Mouse (Mus musculus): ENCODE measurements around the gene Dusp5. TPM values are rescaled to one million over a fixed set of nuclear protein-coding genes. Genes with fewer than 3 reads are reported as not detected.
A peak's percentile ranks its signal among the peaks of the same experiment; 100 is the strongest.

The Dusp5 gene
- polyA plus RNA-seq, 1 experiment from 2014 or later, result 6.9 TPM

- H3K4me2 ChIP-seq (ENCODE audit: low read depth, low read length), result no peak overlapping the region
- H3K27ac ChIP-seq (ENCODE audit: low read length), result no peak overlapping the region
- H3K4me3 ChIP-seq (ENCODE audit: low read length), result no peak overlapping the region
- no peaks in the 10 kb centered on the region for H3K9me3 ChIP-seq (ENCODE audit: control insufficient read depth, low read length)
- peaks cover 3% of the 10 kb centered on the region; the same call in 1 of the 2 replicates for H3K4me1 ChIP-seq (replicated peaks; ENCODE audit: control insufficient read depth, insufficient read depth, low read length)
- no peaks in the 10 kb centered on the region for H3K27me3 ChIP-seq (ENCODE audit: control insufficient read depth, insufficient read depth, low read depth, low read length)
- no peaks in the 10 kb centered on the region for H3K36me3 ChIP-seq (ENCODE audit: control insufficient read depth, insufficient read depth, low read length)
- WGBS, result 47% methylated on average over 8 of the region's 8 CpGs
- no peak for ATAC-seq (ENCODE audit: low read depth)
- H3K9ac ChIP-seq (ENCODE audit: low read length), result no peak overlapping the region
Measured at GRCm38 (mm10) chr19:53547597-53547996, 18.7 kb downstream of the Dusp5 start.

- no peaks in the 10 kb centered on the region for H3K9me3 ChIP-seq (ENCODE audit: control insufficient read depth, low read length)
- ATAC-seq (ENCODE audit: low read depth), result no peak
- H3K36me3 ChIP-seq (ENCODE audit: control insufficient read depth, insufficient read depth, low read length), result no peaks in the 10 kb centered on the region
- no peaks in the 10 kb centered on the region for H3K27me3 ChIP-seq (ENCODE audit: control insufficient read depth, insufficient read depth, low read depth, low read length)
- H3K4me3 ChIP-seq (ENCODE audit: low read length), result no peak overlapping the region
- no peak overlapping the region for H3K4me2 ChIP-seq (ENCODE audit: low read depth, low read length)
- WGBS, result 63% methylated on average over 12 of the region's 12 CpGs
- no peak overlapping the region for H3K27ac ChIP-seq (ENCODE audit: low read length)
- H3K4me1 ChIP-seq (replicated peaks; ENCODE audit: control insufficient read depth, insufficient read depth, low read length), result peaks cover 5% of the 10 kb centered on the region; the same call in 1 of the 2 replicates
- H3K9ac ChIP-seq (ENCODE audit: low read length), result no peak overlapping the region
Measured at GRCm38 (mm10) chr19:53550972-53551371, 22.1 kb downstream of the Dusp5 start.

- no peaks in the 10 kb centered on the region for H3K9me3 ChIP-seq (ENCODE audit: control insufficient read depth, low read length)
- H3K4me3 ChIP-seq (ENCODE audit: low read length), result no peak overlapping the region
- H3K27ac ChIP-seq (ENCODE audit: low read length), result no peak overlapping the region
- H3K27me3 ChIP-seq (ENCODE audit: control insufficient read depth, insufficient read depth, low read depth, low read length), result no peaks in the 10 kb centered on the region
- 29% methylated on average over 10 of the region's 10 CpGs for WGBS
- H3K4me1 ChIP-seq (replicated peaks; ENCODE audit: control insufficient read depth, insufficient read depth, low read length), result peaks cover 7% of the 10 kb centered on the region; the same call in 1 of the 2 replicates
- no peak overlapping the region for H3K4me2 ChIP-seq (ENCODE audit: low read depth, low read length)
- no peaks in the 10 kb centered on the region for H3K36me3 ChIP-seq (ENCODE audit: control insufficient read depth, insufficient read depth, low read length)
- no peak overlapping the region for H3K9ac ChIP-seq (ENCODE audit: low read length)
- ATAC-seq (ENCODE audit: low read depth), result no peak
Measured at GRCm38 (mm10) chr19:53552216-53552786, 23.4 kb downstream of the Dusp5 start.

GRCm38 (mm10) chr19:53552795-53553194 is 23.9 kb downstream of the Dusp5 start:
- no peaks in the 10 kb centered on the region for H3K9me3 ChIP-seq (ENCODE audit: control insufficient read depth, low read length)
- no peaks in the 10 kb centered on the region for H3K36me3 ChIP-seq (ENCODE audit: control insufficient read depth, insufficient read depth, low read length)
- H3K27ac ChIP-seq (ENCODE audit: low read length), result no peak overlapping the region
- 30% methylated on average over 6 of the region's 6 CpGs for WGBS
- ATAC-seq (ENCODE audit: low read depth), result 0 out of 2 replicates have a peak, but pooled peaks have one; percentile 21
- H3K27me3 ChIP-seq (ENCODE audit: control insufficient read depth, insufficient read depth, low read depth, low read length), result no peaks in the 10 kb centered on the region
- H3K4me1 ChIP-seq (replicated peaks; ENCODE audit: control insufficient read depth, insufficient read depth, low read length), result peaks cover 10% of the 10 kb centered on the region; the same call in 1 of the 2 replicates
- H3K4me3 ChIP-seq (ENCODE audit: low read length), result no peak overlapping the region
- no peak overlapping the region for H3K9ac ChIP-seq (ENCODE audit: low read length)
- no peak overlapping the region for H3K4me2 ChIP-seq (ENCODE audit: low read depth, low read length)

DNA sequence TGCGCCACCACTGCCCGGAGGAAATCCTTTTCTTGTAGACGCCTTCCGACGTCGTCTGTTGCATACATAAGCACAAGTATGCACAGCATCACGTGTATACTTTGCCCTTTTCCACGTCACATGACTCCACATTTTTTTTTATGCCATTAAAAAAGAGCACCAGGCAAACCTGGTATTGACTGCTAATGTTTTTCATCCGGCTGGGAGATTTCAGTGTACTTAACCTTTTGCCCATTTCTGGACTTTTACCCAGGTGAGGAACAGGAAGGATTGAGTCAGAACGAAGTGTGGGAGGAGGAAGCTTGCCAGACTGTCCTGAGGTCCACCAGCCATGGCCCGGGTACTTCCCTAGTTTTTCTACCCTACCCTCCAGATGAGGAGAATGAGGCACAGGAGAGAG is 25.5 kb downstream of the Dusp5 start:
- no peak overlapping the region for H3K27ac ChIP-seq (ENCODE audit: low read length)
- H3K9ac ChIP-seq (ENCODE audit: low read length), result no peak overlapping the region
- 82% methylated on average over 11 of the region's 11 CpGs for WGBS
- H3K4me1 ChIP-seq (replicated peaks; ENCODE audit: control insufficient read depth, insufficient read depth, low read length), result peaks cover 10% of the 10 kb centered on the region; the same call in 1 of the 2 replicates
- no peaks in the 10 kb centered on the region for H3K9me3 ChIP-seq (ENCODE audit: control insufficient read depth, low read length)
- H3K4me2 ChIP-seq (ENCODE audit: low read depth, low read length), result no peak overlapping the region
- no peak for ATAC-seq (ENCODE audit: low read depth)
- no peaks in the 10 kb centered on the region for H3K36me3 ChIP-seq (ENCODE audit: control insufficient read depth, insufficient read depth, low read length)
- no peak overlapping the region for H3K4me3 ChIP-seq (ENCODE audit: low read length)
- H3K27me3 ChIP-seq (ENCODE audit: control insufficient read depth, insufficient read depth, low read depth, low read length), result no peaks in the 10 kb centered on the region

- H3K9me3 ChIP-seq (ENCODE audit: control insufficient read depth, low read length), result no peaks in the 10 kb centered on the region
- peaks cover 10% of the 10 kb centered on the region; the same call in 1 of the 2 replicates for H3K4me1 ChIP-seq (replicated peaks; ENCODE audit: control insufficient read depth, insufficient read depth, low read length)
- no peaks in the 10 kb centered on the region for H3K36me3 ChIP-seq (ENCODE audit: control insufficient read depth, insufficient read depth, low read length)
- H3K9ac ChIP-seq (ENCODE audit: low read length), result no peak overlapping the region
- no peak overlapping the region for H3K4me3 ChIP-seq (ENCODE audit: low read length)
- H3K4me2 ChIP-seq (ENCODE audit: low read depth, low read length), result no peak overlapping the region
- 59% methylated on average over 5 of the region's 5 CpGs for WGBS
- H3K27me3 ChIP-seq (ENCODE audit: control insufficient read depth, insufficient read depth, low read depth, low read length), result no peaks in the 10 kb centered on the region
- no peak for ATAC-seq (ENCODE audit: low read depth)
- H3K27ac ChIP-seq (ENCODE audit: low read length), result no peak overlapping the region
Measured at GRCm38 (mm10) chr19:53554981-53555616, 26.2 kb downstream of the Dusp5 start.

DNA sequence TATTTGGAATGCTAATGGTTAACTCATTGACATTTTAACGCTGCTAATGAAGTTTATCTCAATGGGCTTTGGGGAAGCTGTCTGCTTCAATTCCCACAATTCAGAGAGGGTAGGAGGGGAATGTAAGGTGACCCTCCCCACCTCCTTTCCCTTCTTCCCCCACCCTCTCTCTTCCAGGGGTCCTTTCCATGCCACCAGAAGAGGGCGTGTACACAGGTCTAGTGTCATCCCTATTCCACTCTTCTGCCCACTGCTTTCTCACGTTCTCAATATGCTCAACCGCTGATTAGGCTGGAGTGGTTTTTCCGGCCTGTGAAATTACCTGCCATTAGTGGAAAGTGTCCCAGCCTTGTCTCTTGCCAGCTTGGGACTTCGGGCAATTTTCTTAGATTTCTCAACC is 27.9 kb downstream of the Dusp5 start:
- Histone ChIP-seq H3K9ac (ENCODE audit: low read length) (no peak overlapping the region), H3K4me2 (ENCODE audit: low read depth, low read length) (peak overlapping the region; percentile 48), H3K27me3 (ENCODE audit: control insufficient read depth, insufficient read depth, low read depth, low read length) (no peaks in the 10 kb centered on the region), H3K4me1 (replicated peaks; ENCODE audit: control insufficient read depth, insufficient read depth, low read length) (peaks cover 10% of the 10 kb centered on the region; the same call in 1 of the 2 replicates), H3K36me3 (ENCODE audit: control insufficient read depth, insufficient read depth, low read length) (no peaks in the 10 kb centered on the region), H3K4me3 (ENCODE audit: low read length) (peak overlapping the region; percentile 19; the same call in 1 of the 2 replicates), H3K9me3 (ENCODE audit: control insufficient read depth, low read length) (no peaks in the 10 kb centered on the region), H3K27ac (ENCODE audit: low read length) (no peak overlapping the region)
- ATAC-seq (ENCODE audit: low read depth), result no peak
- WGBS, result 25% methylated on average over 6 of the region's 6 CpGs

- peak overlapping the region; percentile 19 for H3K4me3 ChIP-seq (ENCODE audit: low read length)
- ATAC-seq (ENCODE audit: low read depth), result peak; percentile 57
- peaks cover 9% of the 10 kb centered on the region; the same call in 1 of the 2 replicates for H3K4me1 ChIP-seq (replicated peaks; ENCODE audit: control insufficient read depth, insufficient read depth, low read length)
- H3K36me3 ChIP-seq (ENCODE audit: control insufficient read depth, insufficient read depth, low read length), result no peaks in the 10 kb centered on the region
- H3K27ac ChIP-seq (ENCODE audit: low read length), result no peak overlapping the region
- no peaks in the 10 kb centered on the region for H3K27me3 ChIP-seq (ENCODE audit: control insufficient read depth, insufficient read depth, low read depth, low read length)
- H3K9ac ChIP-seq (ENCODE audit: low read length), result peak overlapping the region; percentile 39; the same call in 1 of the 2 replicates
- WGBS, result 23% methylated on average over 20 of the region's 20 CpGs
- H3K4me2 ChIP-seq (ENCODE audit: low read depth, low read length), result peak overlapping the region; percentile 48
- no peaks in the 10 kb centered on the region for H3K9me3 ChIP-seq (ENCODE audit: control insufficient read depth, low read length)
Measured at GRCm38 (mm10) chr19:53557267-53557936, 28.5 kb downstream of the Dusp5 start.

GRCm38 (mm10) chr19:53560436-53560835 is 31.5 kb downstream of the Dusp5 start:
- Histone ChIP-seq H3K27me3 (ENCODE audit: control insufficient read depth, insufficient read depth, low read depth, low read length) (no peaks in the 10 kb centered on the region), H3K9ac (ENCODE audit: low read length) (no peak overlapping the region), H3K9me3 (ENCODE audit: control insufficient read depth, low read length) (no peaks in the 10 kb centered on the region), H3K4me3 (ENCODE audit: low read length) (no peak overlapping the region), H3K36me3 (ENCODE audit: control insufficient read depth, insufficient read depth, low read length) (no peaks in the 10 kb centered on the region), H3K4me1 (replicated peaks; ENCODE audit: control insufficient read depth, insufficient read depth, low read length) (peaks cover 5% of the 10 kb centered on the region; the same call in 1 of the 2 replicates), H3K4me2 (ENCODE audit: low read depth, low read length) (no peak overlapping the region), H3K27ac (ENCODE audit: low read length) (no peak overlapping the region)
- 74% methylated on average over 3 of the region's 3 CpGs for WGBS
- ATAC-seq (ENCODE audit: low read depth), result no peak

Measured in lung, embryonic 16.5 days (tissue).